Mouse (Mus musculus): Measurements from ENCODE around the gene Ace.

The Ace gene

DNA sequence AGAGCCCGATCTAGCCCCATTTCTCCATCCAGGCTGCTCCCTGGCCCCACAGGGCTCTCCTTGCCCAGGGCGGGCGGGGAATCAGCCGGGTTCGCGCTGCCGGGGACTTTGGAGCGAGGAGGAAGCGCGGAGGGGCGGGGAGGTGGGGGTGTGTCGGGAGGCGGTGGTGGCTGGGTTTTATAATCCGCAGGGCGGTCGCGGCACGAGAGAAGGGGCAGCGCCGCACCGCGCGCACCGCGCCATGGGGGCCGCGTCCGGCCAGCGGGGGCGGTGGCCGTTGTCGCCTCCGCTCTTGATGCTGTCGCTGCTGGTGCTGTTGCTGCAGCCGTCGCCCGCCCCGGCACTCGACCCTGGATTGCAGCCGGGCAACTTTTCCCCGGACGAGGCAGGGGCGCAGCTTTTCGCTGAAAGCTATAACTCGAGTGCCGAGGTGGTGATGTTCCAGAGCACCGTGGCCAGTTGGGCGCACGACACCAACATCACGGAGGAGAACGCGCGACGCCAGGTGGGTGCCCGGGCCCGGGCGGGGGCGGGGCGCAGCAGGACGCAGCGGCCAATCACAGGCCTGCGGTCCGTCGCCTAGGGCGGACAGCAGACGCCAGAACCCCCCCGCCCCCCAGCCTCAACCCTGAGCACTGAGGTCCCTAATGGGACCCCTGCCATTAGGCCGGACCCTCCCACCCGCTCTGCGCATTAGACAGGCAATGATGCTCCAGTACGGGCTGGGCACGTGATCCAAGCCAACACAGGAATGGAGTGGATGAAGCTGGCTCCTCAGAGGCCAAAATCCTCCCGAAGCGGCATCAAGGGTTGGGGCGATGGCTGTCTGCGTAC lies at the start of gene Ace:
Ace (plus strand) TSS at position 205 of the 834 bp plus-strand sequence.
- DNase-seq = peak; percentile 77

- DNase-seq = no peak
Measured at GRCm38 (mm10) chr11:105920098-105920785, 47.5 kb upstream of the Ace start.

DNA sequence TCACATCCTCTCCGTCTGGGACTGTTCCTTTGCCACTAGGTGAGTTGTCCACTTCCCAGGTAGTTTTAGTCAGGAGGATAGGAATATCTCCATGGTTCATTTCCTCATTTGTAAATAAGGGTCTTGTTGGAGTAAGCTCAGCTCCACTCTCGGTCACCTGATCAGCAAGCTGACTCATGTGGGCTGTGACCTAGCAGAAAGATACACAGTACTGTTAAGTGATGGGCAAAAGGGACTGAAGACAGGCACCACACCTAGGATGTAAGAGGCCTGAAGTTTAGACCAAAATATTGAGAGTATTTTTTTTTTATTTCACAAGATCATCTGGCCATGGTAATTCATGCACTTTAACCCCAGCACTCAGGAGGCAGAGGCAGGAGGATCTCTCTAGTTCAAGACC lies 46.9 kb upstream of the Ace start:
- no peak for DNase-seq

DNA sequence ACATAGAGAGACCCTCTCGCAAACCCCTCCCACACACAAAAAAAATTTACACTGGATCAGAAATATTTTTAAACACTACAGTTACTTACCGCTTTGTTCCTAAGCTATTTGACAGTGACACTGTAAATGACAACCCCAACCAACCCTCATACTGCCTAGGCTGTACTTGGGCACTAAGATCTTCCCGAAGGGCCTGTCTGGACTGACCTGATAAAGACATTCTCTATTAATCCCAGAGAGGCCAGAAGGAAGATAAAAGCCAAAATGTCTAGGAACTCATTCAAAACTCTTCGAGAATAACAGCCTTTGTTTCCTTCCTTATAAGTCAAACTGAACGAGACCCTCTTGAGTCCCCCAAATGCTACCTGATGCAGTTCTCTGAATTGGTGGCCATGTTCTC lies 46.5 kb upstream of the Ace start:
- DNase-seq = no peak

DNA sequence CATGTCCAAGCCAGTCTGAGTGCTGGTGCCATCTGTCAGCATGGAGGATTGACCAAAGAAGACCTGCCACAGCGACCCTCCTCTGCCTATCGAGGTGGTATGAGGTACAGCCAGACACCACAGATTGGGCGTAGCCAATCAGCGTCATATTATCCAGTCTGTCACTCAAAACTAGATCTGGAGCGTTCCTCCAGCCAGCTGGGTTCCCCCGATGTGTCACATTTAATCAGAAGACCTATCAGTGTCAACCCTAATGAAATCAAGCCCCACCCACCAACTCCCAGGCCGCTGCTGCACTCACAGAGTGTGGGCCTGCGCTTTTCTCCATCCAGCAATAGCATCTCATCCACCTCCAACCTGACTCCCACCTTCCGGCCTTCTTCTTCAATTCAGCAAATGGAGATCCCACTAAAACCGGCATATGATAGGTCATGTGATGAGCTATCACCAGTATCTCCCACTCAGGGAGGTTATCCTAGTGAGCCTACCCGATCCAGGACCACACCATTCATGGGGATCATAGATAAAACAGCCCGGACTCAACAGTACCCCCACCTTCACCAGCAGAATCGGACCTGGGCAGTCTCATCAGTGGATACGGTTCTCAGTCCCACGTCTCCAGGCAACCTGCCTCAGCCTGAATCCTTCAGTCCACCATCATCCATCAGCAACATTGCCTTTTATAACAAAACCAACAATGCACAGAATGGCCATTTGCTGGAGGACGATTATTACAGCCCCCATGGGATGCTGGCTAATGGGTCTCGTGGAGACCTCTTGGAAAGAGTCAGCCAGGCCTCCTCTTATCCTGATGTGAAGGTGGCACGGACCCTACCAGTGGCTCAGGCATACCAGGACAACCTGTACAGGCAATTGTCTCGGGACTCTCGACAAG lies 44.7 kb upstream of the Ace start:
- no peak for DNase-seq

DNA sequence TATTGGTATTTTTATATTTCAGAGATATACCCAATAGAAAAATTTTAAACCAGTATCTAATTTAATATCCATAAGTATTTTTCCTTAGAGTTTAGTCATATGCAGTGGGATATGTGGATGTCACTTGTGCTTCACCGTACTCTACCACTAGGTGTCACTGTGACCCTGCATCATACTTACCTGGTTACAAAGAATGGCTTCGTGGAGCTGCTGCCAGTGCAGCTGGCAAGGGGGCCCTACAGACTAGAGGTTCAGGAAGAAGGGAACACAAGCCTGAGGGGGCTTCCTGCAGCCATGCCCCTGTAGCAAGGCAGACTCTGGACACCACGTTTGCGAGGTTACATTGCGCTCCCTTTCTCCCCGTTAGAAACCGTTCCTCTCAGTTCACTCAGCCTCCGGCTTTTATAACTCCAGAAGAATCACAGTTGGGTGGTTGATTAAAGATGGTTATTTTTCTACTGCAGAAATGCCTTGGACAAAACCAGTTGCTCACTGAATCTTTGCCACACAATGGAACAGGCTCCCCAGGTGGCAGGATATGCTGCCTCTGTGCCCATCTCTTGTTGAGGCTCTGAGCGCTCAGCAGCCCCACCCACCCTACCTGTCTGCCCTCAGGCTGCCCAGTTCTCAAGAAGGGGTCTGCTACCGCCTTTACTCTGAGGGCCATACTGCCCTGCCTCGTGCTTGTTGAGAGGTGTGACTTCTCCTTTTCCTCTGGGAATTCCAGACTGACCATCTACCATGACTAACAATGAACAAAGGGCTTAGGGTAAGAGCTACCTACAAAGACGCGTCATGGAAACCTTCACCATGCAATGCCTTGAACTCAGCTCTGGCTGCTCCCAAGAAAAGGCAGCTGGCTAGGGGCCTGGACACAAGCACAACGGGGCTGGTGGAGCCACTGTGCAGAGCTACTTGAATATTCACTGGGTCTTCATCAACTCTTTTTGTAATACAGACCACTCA lies 40.4 kb upstream of the Ace start:
- peak; percentile 83 for DNase-seq

- DNase-seq = no peak
Measured at GRCm38 (mm10) chr11:105928171-105928570, 39.6 kb upstream of the Ace start.

DNA sequence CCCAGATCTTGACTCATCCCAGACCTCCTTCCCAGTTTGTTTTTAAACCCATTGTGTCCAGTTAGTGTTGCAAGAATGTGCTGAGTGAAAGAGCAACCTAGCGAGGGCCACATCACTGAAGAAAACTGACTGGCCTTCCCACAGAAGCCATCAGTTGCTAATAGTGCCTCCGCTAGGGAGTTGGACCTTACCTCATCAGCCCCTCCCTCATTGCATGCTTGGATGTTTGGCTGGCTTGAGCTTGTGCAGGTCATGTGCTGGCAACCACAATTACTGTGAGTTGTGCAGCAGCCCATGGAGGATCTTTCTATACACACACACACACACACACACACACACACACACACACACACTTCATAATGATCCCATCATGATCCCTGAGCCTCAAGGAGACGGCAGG lies 36.4 kb upstream of the Ace start:
- DNase-seq = no peak

DNA sequence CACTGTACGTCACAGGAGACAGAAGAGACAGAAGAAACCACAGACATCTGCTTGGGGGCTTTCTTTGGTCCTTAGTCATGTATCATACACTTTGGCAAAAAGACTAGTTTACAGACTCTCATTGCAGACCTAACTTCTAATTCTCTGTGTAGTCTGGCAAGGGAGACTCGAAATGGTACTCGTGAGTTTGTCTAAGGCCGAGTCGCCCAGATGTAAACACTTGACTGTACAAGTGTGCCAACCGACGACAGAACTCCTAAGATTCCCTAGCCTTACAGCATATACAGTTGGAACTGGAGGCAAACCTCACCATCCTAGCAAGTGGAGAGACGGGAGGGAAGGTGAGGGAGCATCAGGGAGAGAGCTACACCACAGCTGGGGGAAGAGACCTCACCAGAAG lies 34.0 kb upstream of the Ace start:
- no peak for DNase-seq

GRCm38 (mm10) chr11:105934303-105934711 lies 33.4 kb upstream of the Ace start:
- DNase-seq = no peak

- no peak for DNase-seq
Measured at GRCm38 (mm10) chr11:105934816-105935215, 32.9 kb upstream of the Ace start.

- no peak for DNase-seq
Measured at GRCm38 (mm10) chr11:105935496-105935895, 32.2 kb upstream of the Ace start.

- DNase-seq = peak; percentile 47
Measured at GRCm38 (mm10) chr11:105936200-105936599, 31.5 kb upstream of the Ace start.

DNA sequence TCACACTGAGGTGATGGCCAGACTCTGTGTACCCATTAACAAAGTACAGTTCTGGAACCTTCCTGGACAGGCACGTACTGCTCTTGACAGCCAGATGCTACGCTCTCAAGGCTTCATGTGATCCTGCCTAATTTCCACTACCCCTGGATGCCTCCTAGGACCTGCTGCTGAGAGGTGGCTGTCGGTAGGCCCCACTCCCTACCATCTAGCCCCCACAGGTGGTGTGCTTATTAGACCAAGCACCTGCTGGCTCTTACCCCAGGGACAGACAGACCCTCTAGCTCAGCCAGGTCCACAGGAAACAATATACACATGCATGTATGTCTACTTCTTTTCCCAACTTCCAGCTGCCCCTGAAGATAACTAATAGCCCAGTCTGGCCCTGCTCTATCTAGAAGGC lies 30.8 kb upstream of the Ace start:
- DNase-seq = no peak

DNA sequence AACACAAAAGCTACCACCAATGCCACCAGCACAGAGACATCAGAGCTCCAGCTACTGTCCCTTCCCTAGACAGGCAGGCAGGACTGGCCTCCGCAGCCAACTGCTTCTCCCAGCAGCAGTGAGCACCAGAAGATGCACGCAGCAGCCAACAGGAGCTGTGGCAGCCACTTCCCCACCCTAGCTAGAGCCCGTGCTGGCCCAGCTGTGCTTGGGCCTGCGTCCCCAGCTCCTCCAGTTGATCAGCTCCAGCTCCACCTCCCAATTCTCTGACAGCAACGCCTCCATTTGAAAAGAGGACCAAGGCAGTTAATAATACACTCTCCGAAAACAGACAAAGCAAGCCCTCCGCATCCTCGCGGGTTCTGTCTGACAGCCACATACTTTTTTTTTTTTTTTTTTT lies 29.0 kb upstream of the Ace start:
- DNase-seq = no peak

- DNase-seq = no peak
Measured at GRCm38 (mm10) chr11:105941973-105942372, 25.8 kb upstream of the Ace start.

- peak; percentile 58 for DNase-seq
Measured at GRCm38 (mm10) chr11:105943133-105944102, 24.3 kb upstream of the Ace start.

DNA sequence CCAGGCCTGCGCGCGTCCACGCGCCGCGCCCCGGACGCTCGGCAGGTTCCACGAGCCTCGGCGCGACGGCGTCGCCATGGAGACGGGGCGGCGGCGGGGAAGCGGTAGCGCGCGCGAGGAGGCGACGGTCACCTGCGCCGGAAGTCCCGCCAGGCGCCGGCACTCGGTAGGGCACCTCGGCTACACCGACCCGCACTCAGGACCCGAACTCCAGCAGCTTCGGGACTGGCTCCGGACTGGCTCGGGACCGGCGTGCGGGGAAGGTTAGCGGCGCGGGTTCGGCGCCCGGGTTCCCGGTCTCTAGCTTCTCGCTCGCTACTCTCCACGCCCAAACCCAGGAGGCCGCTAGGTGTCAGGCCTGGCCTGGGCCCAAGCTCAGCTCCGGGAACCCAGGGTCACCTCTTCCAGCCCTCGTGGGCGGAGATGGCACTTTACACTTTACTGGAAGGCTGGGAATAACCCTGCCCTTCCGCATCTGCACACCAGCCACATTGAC lies 23.6 kb upstream of the Ace start:
- DNase-seq = peak; percentile 84

DNA sequence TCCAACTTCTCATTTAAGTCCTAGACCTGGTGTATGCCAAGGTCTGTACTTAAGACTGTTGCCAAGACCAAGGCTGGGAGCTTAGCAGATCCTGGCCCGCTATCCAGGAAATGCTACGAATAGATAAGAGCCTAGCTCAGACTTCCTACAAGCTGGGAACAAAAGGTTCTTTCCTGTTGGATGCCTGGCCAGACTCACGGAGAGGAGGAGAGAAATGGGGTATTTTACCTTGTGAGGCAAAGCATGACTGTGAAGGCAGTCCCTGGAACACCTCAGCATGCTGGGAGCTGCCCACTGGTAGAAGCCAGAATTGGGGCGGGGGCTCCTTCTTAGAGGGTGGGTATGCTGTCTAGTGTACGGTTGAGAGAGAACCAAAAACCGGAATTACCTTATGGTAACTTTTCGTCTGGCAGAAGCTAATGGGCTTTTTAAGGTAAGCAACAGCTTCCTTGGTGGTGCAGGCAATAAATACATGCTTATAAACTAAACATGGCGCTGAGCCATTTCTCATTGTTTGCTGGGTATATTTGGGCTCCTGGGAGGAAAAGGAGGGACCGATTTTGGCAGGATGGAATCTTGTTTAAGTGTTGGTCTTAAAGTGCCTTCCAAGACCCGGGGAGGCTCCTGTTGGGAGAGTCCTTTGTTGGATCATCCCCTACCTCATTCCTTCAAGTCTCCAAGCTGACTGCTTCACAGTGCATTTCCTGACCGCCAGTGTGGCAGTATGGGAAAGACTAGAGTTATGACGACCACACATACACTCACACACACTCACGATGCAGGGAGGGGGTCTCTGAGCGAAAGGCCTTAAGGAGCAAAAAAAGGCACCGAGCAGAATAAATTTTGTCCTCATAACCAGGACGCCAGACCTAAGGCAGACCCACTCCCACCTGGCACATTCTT lies 22.7 kb upstream of the Ace start:
- peak; percentile 43 for DNase-seq
